Mouse (Mus musculus) liver, embryonic 14.5 days (tissue): ENCODE results near the gene Olfr1416. TPM values are rescaled to one million over a fixed set of nuclear protein-coding genes. Genes with fewer than 3 reads are reported as not detected.
A peak's percentile ranks its signal among the peaks of the same experiment; 100 is the strongest.
"Not testable (repeated sequence)": the region's sequence is repeated elsewhere in the genome, so short reads cannot be mapped to it uniquely, and the experiment has no call there.

Experiments used
- ATAC-seq: fragments of 200-750 bp; cut with Nextera tagmentation; 2 replicates; pipeline ENCODE4 v1.8.0; 2017; ENCODE audit warnings: moderate number of reproducible peaks, mild to moderate bottlenecking, moderate library complexity; ENCODE audit not compliant: insufficient read depth
- DNase-seq, 3 experiments: peaks; one replicate each; pipeline ENCODE4 v3.0.0-alpha.2; 2012 to 2013; ENCODE audit warnings: low read depth in 3 of 3, low spot score in 3 of 3
- H3K27ac ChIP-seq: fragments of 300-500 bp; sonication (generic); 2 replicates; pipeline ENCODE4 v1.5.1; 2014; ENCODE audit warnings: moderate library complexity, mild to moderate bottlenecking, control low read depth, inconsistent platforms
- H3K27me3 ChIP-seq: fragments of 300-500 bp; sonication (generic); 2 replicates; pipeline ENCODE4 v1.6.1; 2014; ENCODE audit warnings: mild to moderate bottlenecking, low read length, moderate library complexity; ENCODE audit not compliant: control insufficient read depth, insufficient read depth
- H3K36me3 ChIP-seq: fragments of 300-500 bp; sonication (generic); replicated peaks from 2 replicates; pipeline ENCODE4 v1.6.1; 2014; ENCODE audit warnings: low read depth; ENCODE audit not compliant: control insufficient read depth, insufficient read depth
- H3K4me1 ChIP-seq, 2 experiments: fragments of 200-500 bp in 1 of 2; fragments of 300-500 bp in 1 of 2; sonication (generic) in 1 of 2; replicated peaks; 2 replicates each; pipeline ENCODE4 v1.6.1; 2012 to 2014; ENCODE audit warnings: antibody characterized with exemption in 1 of 2, inconsistent platforms in 1 of 2, low read length in 1 of 2; ENCODE audit not compliant: control insufficient read depth in 2 of 2, insufficient read depth in 2 of 2
- H3K4me2 ChIP-seq: fragments of 300-500 bp; sonication (generic); 2 replicates; pipeline ENCODE4 v1.6.1; 2014; ENCODE audit warnings: low read depth, mild to moderate bottlenecking, control low read depth, moderate library complexity
- H3K4me3 ChIP-seq, 2 experiments: fragments of 200-500 bp in 1 of 2; fragments of 300-500 bp in 1 of 2; sonication (generic) in 1 of 2; 2 replicates each; pipeline ENCODE4 v1.5.1; 2012 to 2014; ENCODE audit warnings: low read depth in 2 of 2, low read length in 2 of 2, mild to moderate bottlenecking in 2 of 2, control low read depth in 1 of 2, inconsistent platforms in 1 of 2, moderate library complexity in 1 of 2; ENCODE audit not compliant: insufficient read depth in 1 of 2
- H3K9ac ChIP-seq: fragments of 300-500 bp; sonication (generic); replicated peaks from 2 replicates; pipeline ENCODE4 v1.6.1; 2014; ENCODE audit warnings: mild to moderate bottlenecking, control low read depth, moderate library complexity
- H3K9me3 ChIP-seq: fragments of 300-500 bp; sonication (generic); 2 replicates; pipeline ENCODE4 v1.6.1; 2016; ENCODE audit warnings: low read length, mixed read lengths; ENCODE audit not compliant: control insufficient read depth
- CTCF ChIP-seq: IDR thresholded peaks from 2 replicates; pipeline ENCODE4 v1.5.1; 2016; ENCODE audit warnings: antibody characterized with exemption, low read depth, control low read depth
- EP300 ChIP-seq: IDR thresholded peaks from 2 replicates; pipeline ENCODE4 v1.6.1; 2016; ENCODE audit warnings: antibody characterized with exemption, low read depth
- WGBS: fragments of 180-500 bp; shearing (Covaris S2); extraction: QIAGEN DNeasy Blood & Tissue Kit; methylation state at CpG from one replicate; pipeline ENCODE4 v1.1.7; 2014; ENCODE audit not compliant: insufficient replicate concordance; 5-methylcytosine and 5-hydroxymethylcytosine counted together
- polyA plus RNA-seq, 2 experiments: library from polyadenylated mRNA; depleted of rRNA in 1 of 2; stranded (reverse) in 1 of 2; unstranded in 1 of 2; fragments of >200 nt; fragmentation: Nextera tagmentation in 1 of 2; extraction: Ambion mirVana in 1 of 2; gene quantifications; 2 replicates each; pipeline versions ENCODE4 v1.2.1 to v1.2.3; 2012 to 2014

The Olfr1416 gene
- polyA plus RNA-seq, 2 experiments, result not detected

GRCm38 (mm10) chr1:92515390-92515789, 30.5 kb upstream of the Olfr1416 start:
- H3K9me3 ChIP-seq, result no peaks in the 10 kb centered on the region
- H3K4me3 ChIP-seq, result no peak overlapping the region
- H3K36me3 ChIP-seq, result no peaks in the 10 kb centered on the region
- no peak overlapping the region for H3K4me2 ChIP-seq
- ATAC-seq, result no peak
- TF ChIP-seq CTCF, result no peak
- TF ChIP-seq EP300, result no peak
- DNase-seq, result no peak
- no peaks in the 10 kb centered on the region for H3K27me3 ChIP-seq
- 44% methylated on average over 11 of the region's 11 CpGs for WGBS
- H3K27ac ChIP-seq, result no peak overlapping the region
- H3K4me1 ChIP-seq, result no peaks in the 10 kb centered on the region
- H3K9ac ChIP-seq, result no peak overlapping the region

GRCm38 (mm10) chr1:92511646-92512045, 26.7 kb upstream of the Olfr1416 start:
- not testable (repeated sequence) for H3K9ac ChIP-seq, DNase-seq, H3K4me3 ChIP-seq, H3K36me3 ChIP-seq, H3K4me2 ChIP-seq, H3K4me1 ChIP-seq, ATAC-seq, H3K9me3 ChIP-seq, H3K27ac ChIP-seq, H3K27me3 ChIP-seq
- 63% methylated on average over 4 of the region's 5 CpGs for WGBS

GRCm38 (mm10) chr1:92496001-92496400, 11.1 kb upstream of the Olfr1416 start, which contains the start of gene Olfr1415:
Olfr1415 (minus strand) TSS chr1:92496101.
- Histone ChIP-seq H3K4me3 (no peak within 1 kb of the TSS), H3K9ac (no peak within 1 kb of the TSS), H3K4me2 (no peak within 1 kb of the TSS), H3K4me1 (no peaks in the 10 kb centered on the region), H3K27me3 (no peaks in the 10 kb centered on the region), H3K27ac (no peak within 1 kb of the TSS), H3K9me3 (no peaks in the 10 kb centered on the region), H3K36me3 (no peaks in the 10 kb centered on the region)
- TF ChIP-seq EP300, result no peak
- TF ChIP-seq CTCF, result no peak
- DNase-seq, result no peak
- WGBS, result 52% methylated on average over 2 of the region's 2 CpGs
- ATAC-seq, result no peak

- DNase-seq (peak in 1 of 3 experiments; percentile 11), ATAC-seq (peak; percentile 59)
- Histone ChIP-seq H3K4me2 (peak overlapping the region; percentile 65), H3K27ac (no peak overlapping the region), H3K4me1 (peaks cover 0 to 8% of the 10 kb centered on the region in 2 experiments; a peak in 2 of 4 replicates), H3K36me3 (peaks cover 2% of the 10 kb centered on the region), H3K9me3 (no peaks in the 10 kb centered on the region), H3K9ac (peak overlapping the region; percentile 55), H3K27me3 (no peaks in the 10 kb centered on the region), H3K4me3 (peak overlapping the region; percentile 71 to 76)
- WGBS, result 4% methylated on average over 10 of the region's 10 CpGs
- TF ChIP-seq CTCF (no peak), EP300 (no peak)
Measured at GRCm38 (mm10) chr1:92474066-92474578, 10.8 kb downstream of the Olfr1416 start.

- Histone ChIP-seq H3K27me3 (no peaks in the 10 kb centered on the region), H3K27ac (no peak within 1 kb of the TSS; the same call in 1 of the 2 replicates), H3K9me3 (no peaks in the 10 kb centered on the region), H3K4me3 (peak within 1 kb of the TSS; percentile 71 to 76), H3K36me3 (peaks cover 2% of the 10 kb centered on the region), H3K4me1 (peaks cover 0 to 8% of the 10 kb centered on the region in 2 experiments; a peak in 2 of 4 replicates), H3K9ac (peak within 1 kb of the TSS; percentile 84), H3K4me2 (peak within 1 kb of the TSS; percentile 65)
- TF ChIP-seq CTCF, result no peak
- no peak for TF ChIP-seq EP300
- DNase-seq, result peak; percentile 80 to 86 (median 85)
- ATAC-seq, result peak; percentile 91
- under 1% methylated on average over 67 of the region's 67 CpGs for WGBS
Measured at GRCm38 (mm10) chr1:92473165-92474041, 11.5 kb downstream of the Olfr1416 start, which contains the start of gene Ndufa10. Ndufa10 (minus strand) TSS chr1:92473860.
